Mouse (Mus musculus) induced T-regulatory cell, adult 2 months (primary cell): Measurements from ENCODE around the gene Gm11634.
"Not testable (repeated sequence)": the region's sequence is repeated elsewhere in the genome, so short reads cannot be mapped to it uniquely, and the experiment has no call there.

Experiments used
- DNase-seq: peaks from one replicate; pipeline ENCODE4 v3.0.0-alpha.2; 2012; ENCODE audit warnings: low read depth

Gm11634 gene

GRCm38 (mm10) chr11:101616948-101617767 is 18.1 kb upstream of the Gm11634 start:
- no peak for DNase-seq

- no peak for DNase-seq
Measured at GRCm38 (mm10) chr11:101616104-101616503, 17.0 kb upstream of the Gm11634 start.

GRCm38 (mm10) chr11:101615380-101615779 is 16.3 kb upstream of the Gm11634 start:
- DNase-seq, result no peak

GRCm38 (mm10) chr11:101614116-101614515 is 15.1 kb upstream of the Gm11634 start:
- DNase-seq, result no peak

GRCm38 (mm10) chr11:101613596-101613995 is 14.5 kb upstream of the Gm11634 start:
- no peak for DNase-seq

GRCm38 (mm10) chr11:101610445-101610844 is 11.4 kb upstream of the Gm11634 start:
- no peak for DNase-seq

- not testable (repeated sequence) for DNase-seq
Measured at GRCm38 (mm10) chr11:101607134-101607533, 8.1 kb upstream of the Gm11634 start.

- peak; percentile 86 for DNase-seq
Measured at GRCm38 (mm10) chr11:101604531-101605453, 5.7 kb upstream of the Gm11634 start.

GRCm38 (mm10) chr11:101604116-101604515 is 5.1 kb upstream of the Gm11634 start:
- DNase-seq, result no peak

- DNase-seq, result peak; percentile 89
Measured at GRCm38 (mm10) chr11:101602491-101602890, 3.4 kb upstream of the Gm11634 start.

- no peak for DNase-seq
Measured at GRCm38 (mm10) chr11:101589989-101590624, 8.9 kb downstream of the Gm11634 start.

GRCm38 (mm10) chr11:101589444-101589843 is 9.6 kb downstream of the Gm11634 start:
- peak; percentile 86 for DNase-seq

- no peak for DNase-seq
Measured at GRCm38 (mm10) chr11:101588868-101589267, 10.2 kb downstream of the Gm11634 start.

- no peak for DNase-seq
Measured at GRCm38 (mm10) chr11:101587676-101588075, 11.4 kb downstream of the Gm11634 start.

GRCm38 (mm10) chr11:101585805-101586204 is 13.3 kb downstream of the Gm11634 start:
- no peak for DNase-seq

- not testable (repeated sequence) for DNase-seq
Measured at GRCm38 (mm10) chr11:101585031-101585430, 14.0 kb downstream of the Gm11634 start.

GRCm38 (mm10) chr11:101583205-101583604 is 15.9 kb downstream of the Gm11634 start:
- DNase-seq, result no peak

- peak; percentile 87 for DNase-seq
Measured at GRCm38 (mm10) chr11:101582054-101583035, 16.7 kb downstream of the Gm11634 start, which contains the start of gene Tmem106a. Gene Tmem106a, plus strand, starts transcription at chr11:101582242.

GRCm38 (mm10) chr11:101581081-101581764 is 17.8 kb downstream of the Gm11634 start:
- no peak for DNase-seq

- peak; percentile 29 for DNase-seq
Measured at GRCm38 (mm10) chr11:101576116-101576515, 22.9 kb downstream of the Gm11634 start.
